Mouse (Mus musculus) liver, adult 2 months (tissue): ENCODE results near the gene Tmem87b.

ENCODE experiments used
- CTCF ChIP-seq: fragments of 200-500 bp; IDR thresholded peaks from 2 replicates; pipeline ENCODE4 v1.5.1; 2011; ENCODE audit warnings: low read depth, low read length, control low read depth
- POLR2A ChIP-seq: fragments of 200-500 bp; IDR thresholded peaks from 2 replicates; pipeline ENCODE4 v1.6.1; 2011; ENCODE audit warnings: low read length, control low read depth; ENCODE audit not compliant: insufficient read depth; ENCODE audit errors: extremely low read depth

DNA sequence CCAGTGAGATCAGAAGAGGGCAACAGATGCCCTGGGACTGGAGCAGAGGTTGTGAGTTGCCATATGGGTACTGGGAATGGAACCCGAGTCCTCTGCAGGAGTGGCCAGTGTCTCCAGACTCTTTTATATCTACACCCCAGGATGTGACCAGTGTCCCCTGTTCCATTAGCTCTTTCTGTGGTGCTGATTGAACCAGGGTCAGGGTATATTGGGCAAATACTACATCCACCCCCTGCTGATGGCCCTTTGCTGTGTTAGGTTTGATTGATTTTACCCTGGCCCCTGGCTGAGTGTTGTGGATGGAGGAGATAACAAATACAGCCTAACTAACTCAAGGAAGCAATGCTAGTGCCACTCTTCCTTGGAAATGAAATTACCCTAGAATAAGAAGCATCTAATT lies 1.6 kb upstream of the Tmem87b start:
- TF ChIP-seq CTCF (no peak), POLR2A (no peak)
